Mouse (Mus musculus) kidney, postnatal 0 days (tissue): Measurements from ENCODE around the gene Tmem54. TPM values are rescaled to one million over a fixed set of nuclear protein-coding genes. Genes with fewer than 3 reads are reported as not detected.

Source experiments
- ATAC-seq: fragments of 200-750 bp; cut with Nextera tagmentation; replicated peaks from 2 replicates; pipeline ENCODE4 v1.8.0; 2017; ENCODE audit warnings: low read depth, moderate number of reproducible peaks, moderate TSS enrichment, moderate library complexity; ENCODE audit not compliant: low FRiP score
- DNase-seq: peaks from one replicate; pipeline ENCODE4 v3.0.0-alpha.2; 2016; ENCODE audit warnings: low spot score
- H3K27ac ChIP-seq: fragments of 300-500 bp; sonication (generic); 2 replicates; pipeline ENCODE4 v1.5.1; 2014; ENCODE audit warnings: mild to moderate bottlenecking
- H3K27me3 ChIP-seq: fragments of 300-500 bp; sonication (generic); 2 replicates; pipeline ENCODE4 v1.6.1; 2014; ENCODE audit warnings: low read length, mixed read lengths; ENCODE audit not compliant: insufficient read depth
- H3K36me3 ChIP-seq: fragments of 300-500 bp; sonication (generic); 2 replicates; pipeline ENCODE4 v1.6.1; 2014; ENCODE audit warnings: low read length, mixed read lengths; ENCODE audit not compliant: insufficient read depth
- H3K4me1 ChIP-seq: fragments of 300-500 bp; sonication (generic); replicated peaks from 2 replicates; pipeline ENCODE4 v1.6.1; 2014; ENCODE audit warnings: antibody characterized with exemption, low read length, mixed read lengths; ENCODE audit not compliant: insufficient read depth
- H3K4me2 ChIP-seq: fragments of 300-500 bp; sonication (generic); 2 replicates; pipeline ENCODE4 v1.6.1; 2014; ENCODE audit warnings: mild to moderate bottlenecking, low read length, moderate library complexity, mixed read lengths
- H3K4me3 ChIP-seq: fragments of 300-500 bp; sonication (generic); replicated peaks from 2 replicates; pipeline ENCODE4 v1.5.1; 2014; ENCODE audit warnings: low read depth, low read length
- H3K9ac ChIP-seq: fragments of 300-500 bp; sonication (generic); 2 replicates; pipeline ENCODE4 v1.6.1; 2014; ENCODE audit warnings: low read depth, low read length
- H3K9me3 ChIP-seq: fragments of 300-500 bp; sonication (generic); replicated peaks from 2 replicates; pipeline ENCODE4 v1.6.1; 2016; ENCODE audit warnings: low read length, inconsistent platforms, mixed read lengths
- CTCF ChIP-seq: IDR thresholded peaks from 2 replicates; pipeline ENCODE4 v1.5.1; 2016; ENCODE audit warnings: antibody characterized with exemption, low read depth, mild to moderate bottlenecking, moderate library complexity
- WGBS: fragments of 180-500 bp; shearing (Covaris S2); extraction: QIAGEN DNeasy Blood & Tissue Kit; methylation state at CpG from one replicate; pipeline ENCODE4 v1.1.7; 2014; 5-methylcytosine and 5-hydroxymethylcytosine counted together
- polyA plus RNA-seq: library from polyadenylated mRNA; unstranded; fragments of >200 nt; fragmentation: Nextera tagmentation; extraction: Ambion mirVana; gene quantifications from 2 replicates; pipeline ENCODE4 v1.2.1, GENCODE M21; 2015

Tmem54 gene
- polyA plus RNA-seq, 1 experiment from 2014 or later: 10.2 TPM

DNA sequence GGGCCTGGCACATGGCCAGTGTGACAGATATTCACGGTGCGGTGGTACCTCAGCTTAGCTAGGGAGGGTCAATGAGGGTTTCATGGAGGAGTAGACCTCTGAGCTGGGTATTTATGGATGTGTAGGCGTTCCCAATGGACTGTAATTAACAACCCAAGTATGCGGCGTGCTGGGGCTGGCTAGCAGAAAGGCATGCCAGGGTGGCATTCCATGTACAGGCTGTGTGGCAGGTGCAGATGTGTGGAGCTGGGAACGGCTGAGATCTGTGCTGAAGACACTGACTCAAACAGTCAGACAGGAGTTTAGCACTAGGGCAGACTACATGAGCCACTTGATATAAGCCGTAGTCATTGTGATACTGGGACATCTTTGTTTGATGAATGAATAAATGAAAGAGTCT lies 3.3 kb downstream of the Tmem54 start:
- Histone ChIP-seq H3K9ac (no peak overlapping the region), H3K9me3 (no peaks in the 10 kb centered on the region), H3K4me3 (no peak overlapping the region), H3K4me2 (no peak overlapping the region), H3K27me3 (peaks cover 10% of the 10 kb centered on the region; the same call in 1 of the 2 replicates), H3K36me3 (no peaks in the 10 kb centered on the region), H3K4me1 (peaks cover 15% of the 10 kb centered on the region; the same call in 1 of the 2 replicates), H3K27ac (no peak overlapping the region)
- no peak for TF ChIP-seq CTCF
- DNase-seq: no peak
- 48% methylated on average over 7 of the region's 7 CpGs for WGBS
- ATAC-seq: no peak

DNA sequence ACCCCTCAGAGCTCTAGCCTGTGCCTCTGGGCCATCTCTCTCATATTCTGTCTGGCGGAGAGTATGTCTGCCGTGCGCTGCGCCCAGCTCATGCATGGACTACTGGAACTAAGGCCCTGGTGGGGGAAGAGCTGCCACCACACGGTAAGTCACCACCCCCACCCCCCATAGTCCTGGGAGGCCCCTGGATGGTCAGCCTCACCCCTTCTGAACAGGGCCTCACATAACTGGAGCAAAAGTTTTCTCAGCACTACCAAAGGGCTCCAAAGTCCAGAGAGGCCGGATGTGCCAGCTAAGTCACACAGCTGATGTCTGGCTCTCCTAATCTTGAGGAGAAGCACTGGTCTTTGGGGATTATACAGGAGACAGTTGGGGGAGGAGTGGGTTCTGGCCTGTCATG lies 5.5 kb downstream of the Tmem54 start:
- H3K36me3 ChIP-seq: no peaks in the 10 kb centered on the region
- no peak overlapping the region for H3K9ac ChIP-seq
- no peak for TF ChIP-seq CTCF
- H3K4me1 ChIP-seq: peaks cover 8% of the 10 kb centered on the region; the same call in 1 of the 2 replicates
- WGBS: 85% methylated on average over 6 of the region's 6 CpGs
- no peak overlapping the region for H3K4me2 ChIP-seq
- H3K27ac ChIP-seq: no peak overlapping the region
- DNase-seq: no peak
- no peak overlapping the region for H3K4me3 ChIP-seq
- ATAC-seq: no peak
- H3K27me3 ChIP-seq: peaks cover 7% of the 10 kb centered on the region; the same call in 1 of the 2 replicates
- H3K9me3 ChIP-seq: no peaks in the 10 kb centered on the region

DNA sequence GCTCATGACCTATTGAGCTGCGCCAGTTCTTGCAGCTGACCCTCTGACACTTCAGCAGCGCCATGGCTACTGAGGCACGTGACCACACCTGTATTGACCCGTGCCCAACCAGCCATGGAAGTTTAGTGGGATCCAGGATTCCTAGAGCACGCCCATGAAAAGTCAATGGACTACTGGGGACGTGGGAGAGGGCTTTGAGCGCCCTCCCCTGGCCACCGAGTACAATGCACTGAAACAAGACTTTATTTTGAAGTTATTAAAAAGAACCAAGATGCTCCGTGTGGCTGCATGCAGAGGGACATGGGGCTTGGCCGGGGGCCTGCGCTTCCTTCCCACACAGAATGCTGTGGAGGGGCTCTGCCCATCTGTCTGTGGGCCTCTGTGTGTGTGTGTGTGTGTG lies 6.0 kb downstream of the Tmem54 start:
- ATAC-seq: 0 out of 2 replicates have a peak, but pooled peaks have one; percentile 8
- peak; percentile 46 for DNase-seq
- WGBS: 48% methylated on average over 11 of the region's 11 CpGs

DNA sequence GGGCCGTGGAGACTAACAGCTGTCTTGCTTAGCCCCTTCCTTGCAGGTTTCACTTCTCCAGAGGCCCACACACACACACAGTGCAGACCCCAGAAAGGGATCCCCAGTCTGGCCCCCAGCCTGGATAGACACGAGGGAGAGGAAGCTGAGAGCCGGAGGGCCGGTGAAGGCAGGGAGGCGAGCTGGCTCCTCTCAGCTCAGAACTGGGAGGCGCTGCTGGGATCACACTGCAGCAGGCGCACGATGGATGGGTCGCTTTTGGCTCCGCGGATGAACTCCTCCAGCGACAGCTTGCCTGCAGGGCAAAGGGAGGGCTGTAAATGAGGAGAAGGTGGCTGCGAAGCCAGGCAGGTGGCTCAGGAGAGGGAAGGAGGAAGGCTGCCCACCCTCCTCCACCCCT lies 6.9 kb downstream of the Tmem54 start:
- Histone ChIP-seq H3K4me3 (no peak overlapping the region), H3K4me1 (peaks cover 6% of the 10 kb centered on the region; the same call in 1 of the 2 replicates), H3K9me3 (no peaks in the 10 kb centered on the region), H3K27ac (no peak overlapping the region), H3K36me3 (no peaks in the 10 kb centered on the region), H3K4me2 (no peak overlapping the region), H3K27me3 (no peaks in the 10 kb centered on the region), H3K9ac (no peak overlapping the region)
- TF ChIP-seq CTCF: no peak
- DNase-seq (no peak), ATAC-seq (no peak)
- 32% methylated on average over 13 of the region's 13 CpGs for WGBS

More for the DNA sequence above, 6.0 kb downstream of the Tmem54 start:
- Histone ChIP-seq H3K4me2 (no peak overlapping the region), H3K27me3 (0 out of 2 replicates have a peak, but pooled peaks cover 4% of the 10 kb centered on the region), H3K36me3 (no peaks in the 10 kb centered on the region), H3K9me3 (no peaks in the 10 kb centered on the region), H3K4me1 (peaks cover 6% of the 10 kb centered on the region; the same call in 1 of the 2 replicates), H3K9ac (no peak overlapping the region), H3K27ac (no peak overlapping the region), H3K4me3 (no peak overlapping the region)
- TF ChIP-seq CTCF: peak; percentile 64

DNA sequence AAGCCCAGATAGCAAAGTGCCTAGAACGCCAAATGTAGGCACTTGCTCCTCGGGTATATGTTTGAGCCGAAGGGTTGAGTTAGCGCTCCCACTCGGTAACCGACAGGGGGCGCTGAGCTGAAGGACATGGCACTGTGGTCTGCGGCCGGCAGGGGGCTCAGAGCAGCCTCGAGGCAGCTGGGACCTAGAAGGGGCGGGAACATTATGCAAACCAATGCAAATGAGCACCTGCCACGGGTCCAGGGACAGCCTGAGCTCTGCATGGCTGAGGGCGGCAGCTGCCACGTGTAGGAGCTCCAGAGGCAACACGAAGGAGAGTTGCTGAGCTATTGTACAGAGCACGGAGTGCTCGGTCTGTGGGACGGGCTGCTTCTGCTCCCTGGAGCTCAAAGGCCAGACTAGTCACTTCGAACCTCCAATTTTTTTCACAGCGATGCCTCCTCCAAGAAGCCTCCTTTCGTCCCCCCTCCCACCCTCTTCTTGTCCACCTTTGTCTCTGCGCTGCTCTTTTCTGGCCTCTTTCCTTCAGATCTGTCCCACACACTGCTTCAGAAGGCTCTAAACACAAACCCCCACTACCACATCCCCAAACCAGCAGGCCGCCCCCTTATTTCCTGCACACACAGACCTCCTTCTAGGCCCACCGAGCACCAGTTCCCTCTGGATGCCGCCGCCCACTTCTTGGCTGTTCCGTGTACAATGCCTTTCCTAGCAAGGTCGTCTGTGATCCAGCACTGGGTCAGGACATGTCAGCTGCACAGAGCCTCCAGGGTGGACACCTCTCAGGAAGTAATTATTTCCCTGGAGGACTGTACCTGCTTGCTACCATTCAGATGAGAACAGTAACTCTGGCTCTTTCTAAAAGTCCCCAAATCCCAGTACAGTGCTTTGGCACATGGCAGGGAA lies 8.0 kb downstream of the Tmem54 start:
- peak; percentile 99 for TF ChIP-seq CTCF
- WGBS: 30% methylated on average over 28 of the region's 28 CpGs
- H3K4me2 ChIP-seq: no peak overlapping the region
- H3K9ac ChIP-seq: no peak overlapping the region
- H3K27ac ChIP-seq: no peak overlapping the region
- peak; percentile 75 for ATAC-seq
- no peaks in the 10 kb centered on the region for H3K9me3 ChIP-seq
- no peaks in the 10 kb centered on the region for H3K36me3 ChIP-seq
- peak; percentile 92 for DNase-seq
- H3K4me1 ChIP-seq: peaks cover 6% of the 10 kb centered on the region; the same call in 1 of the 2 replicates
- no peak overlapping the region for H3K4me3 ChIP-seq
- no peaks in the 10 kb centered on the region for H3K27me3 ChIP-seq

DNA sequence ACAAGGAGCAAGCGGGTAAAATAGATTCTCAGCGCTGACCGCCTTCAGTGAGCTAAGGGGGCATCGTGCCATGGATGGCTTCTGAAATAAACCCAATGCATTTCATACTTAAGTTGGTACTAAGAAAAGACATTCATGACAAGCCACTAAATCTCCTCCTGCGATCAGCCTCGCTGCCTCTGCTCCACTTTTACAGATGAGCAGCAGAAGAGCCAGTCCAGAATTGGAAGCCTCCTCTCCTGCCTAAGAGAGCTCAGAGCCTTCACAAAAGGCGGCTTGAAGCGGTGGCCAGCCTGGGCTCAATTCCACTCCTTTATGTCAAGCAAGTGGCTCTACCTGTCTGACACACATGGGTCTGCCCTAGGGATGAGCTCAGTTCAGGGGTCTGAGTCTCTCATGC lies 11.4 kb downstream of the Tmem54 start:
- 91% methylated on average over 8 of the region's 8 CpGs for WGBS

More for the DNA sequence above, 11.4 kb downstream of the Tmem54 start:
- no peak for DNase-seq
- Histone ChIP-seq H3K27ac (no peak overlapping the region), H3K4me1 (peaks cover 6% of the 10 kb centered on the region; the same call in 1 of the 2 replicates), H3K4me3 (no peak overlapping the region), H3K4me2 (no peak overlapping the region), H3K9me3 (no peaks in the 10 kb centered on the region), H3K9ac (no peak overlapping the region), H3K27me3 (0 out of 2 replicates have a peak, but pooled peaks cover 4% of the 10 kb centered on the region), H3K36me3 (no peaks in the 10 kb centered on the region)
- ATAC-seq: no peak
- no peak for TF ChIP-seq CTCF
